Mouse (Mus musculus) hindbrain, embryonic 16.5 days (tissue): ENCODE results near the gene Nipal3. TPM values are rescaled to one million over a fixed set of nuclear protein-coding genes. Genes with fewer than 3 reads are reported as not detected.
A peak's percentile ranks its signal among the peaks of the same experiment; 100 is the strongest.

ENCODE experiments used
- ATAC-seq: fragments of 200-750 bp; cut with Nextera tagmentation; 2 replicates; pipeline ENCODE4 v1.8.0; 2017; ENCODE audit warnings: moderate TSS enrichment, moderate library complexity
- H3K27ac ChIP-seq: fragments of 300-500 bp; sonication (generic); 2 replicates; pipeline ENCODE4 v1.5.1; 2014; ENCODE audit warnings: low read depth, mild to moderate bottlenecking, control low read depth, low read length, moderate library complexity
- H3K27me3 ChIP-seq: fragments of 300-500 bp; sonication (generic); replicated peaks from 2 replicates; pipeline ENCODE4 v1.6.1; 2014; ENCODE audit warnings: low read length; ENCODE audit not compliant: control insufficient read depth, insufficient read depth
- H3K36me3 ChIP-seq: fragments of 300-500 bp; sonication (generic); 2 replicates; pipeline ENCODE4 v1.6.1; 2014; ENCODE audit warnings: mild to moderate bottlenecking, low read length, moderate library complexity, mixed read lengths; ENCODE audit not compliant: control insufficient read depth, insufficient read depth
- H3K4me1 ChIP-seq: fragments of 300-500 bp; sonication (generic); 2 replicates; pipeline ENCODE4 v1.6.1; 2014; ENCODE audit warnings: low read depth, low read length; ENCODE audit not compliant: control insufficient read depth, insufficient read depth
- H3K4me2 ChIP-seq: fragments of 300-500 bp; sonication (generic); 2 replicates; pipeline ENCODE4 v1.6.1; 2014; ENCODE audit warnings: mild to moderate bottlenecking, low read length, control low read depth, moderate library complexity
- H3K4me3 ChIP-seq: fragments of 300-500 bp; sonication (generic); 2 replicates; pipeline ENCODE4 v1.5.1; 2014; ENCODE audit warnings: mild to moderate bottlenecking, low read length, control low read depth, moderate library complexity
- H3K9ac ChIP-seq: fragments of 300-500 bp; sonication (generic); 2 replicates; pipeline ENCODE4 v1.6.1; 2014; ENCODE audit warnings: low read depth, mild to moderate bottlenecking, control low read depth, low read length, moderate library complexity
- H3K9me3 ChIP-seq: fragments of 300-500 bp; sonication (generic); 2 replicates; pipeline ENCODE4 v1.6.1; 2014; ENCODE audit warnings: mild to moderate bottlenecking, low read length, moderate library complexity; ENCODE audit not compliant: control insufficient read depth
- WGBS: fragments of 180-500 bp; shearing (Covaris S2); extraction: QIAGEN DNeasy Blood & Tissue Kit; methylation state at CpG from one replicate; pipeline ENCODE4 v1.1.7; 2014; 5-methylcytosine and 5-hydroxymethylcytosine counted together
- polyA plus RNA-seq: library from polyadenylated mRNA; unstranded; fragments of >200 nt; fragmentation: Nextera tagmentation; extraction: Ambion mirVana; gene quantifications from 2 replicates; pipeline ENCODE4 v1.2.1, GENCODE M21; 2015

Gene Nipal3
- polyA plus RNA-seq, 1 experiment from 2014 or later, result 10.7 TPM

- H3K4me1 ChIP-seq, result peaks cover 6% of the 10 kb centered on the region; the same call in 1 of the 2 replicates
- H3K36me3 ChIP-seq, result peaks cover 7% of the 10 kb centered on the region; the same call in 1 of the 2 replicates
- peak overlapping the region; percentile 91 for H3K4me2 ChIP-seq
- H3K27me3 ChIP-seq, result no peaks in the 10 kb centered on the region
- peak overlapping the region; percentile 69 for H3K27ac ChIP-seq
- peak overlapping the region; percentile 70 for H3K9ac ChIP-seq
- WGBS, result 2% methylated on average over 33 of the region's 33 CpGs
- no peaks in the 10 kb centered on the region for H3K9me3 ChIP-seq
- peak; percentile 5; the same call in 1 of the 2 replicates for ATAC-seq
- peak overlapping the region; percentile 79 for H3K4me3 ChIP-seq
Observed at GRCm38 (mm10) chr4:135493691-135494520, 932 bp downstream of the Nipal3 start.

- Histone ChIP-seq H3K4me2 (peak overlapping the region; percentile 91), H3K36me3 (peaks cover 7% of the 10 kb centered on the region; the same call in 1 of the 2 replicates), H3K9me3 (no peaks in the 10 kb centered on the region), H3K9ac (peak overlapping the region; percentile 70), H3K4me1 (peaks cover 6% of the 10 kb centered on the region; the same call in 1 of the 2 replicates), H3K27ac (no peak overlapping the region), H3K27me3 (no peaks in the 10 kb centered on the region), H3K4me3 (peak overlapping the region; percentile 79)
- WGBS, result 43% methylated on average over 4 of the region's 4 CpGs
- ATAC-seq, result no peak
Observed at GRCm38 (mm10) chr4:135493271-135493670, 1.6 kb downstream of the Nipal3 start.

- 94% methylated on average over 7 of the region's 7 CpGs for WGBS
- Histone ChIP-seq H3K27ac (no peak overlapping the region), H3K4me1 (peaks cover 4% of the 10 kb centered on the region; the same call in 1 of the 2 replicates), H3K27me3 (no peaks in the 10 kb centered on the region), H3K4me2 (no peak overlapping the region), H3K36me3 (peaks cover 7% of the 10 kb centered on the region; the same call in 1 of the 2 replicates), H3K4me3 (no peak overlapping the region), H3K9ac (no peak overlapping the region), H3K9me3 (no peaks in the 10 kb centered on the region)
- no peak for ATAC-seq
Observed at GRCm38 (mm10) chr4:135489256-135489655, 5.6 kb downstream of the Nipal3 start.

- Histone ChIP-seq H3K9ac (no peak overlapping the region), H3K9me3 (no peaks in the 10 kb centered on the region), H3K36me3 (peaks cover 7% of the 10 kb centered on the region; the same call in 1 of the 2 replicates), H3K27ac (no peak overlapping the region), H3K4me3 (no peak overlapping the region), H3K27me3 (no peaks in the 10 kb centered on the region), H3K4me1 (no peaks in the 10 kb centered on the region), H3K4me2 (no peak overlapping the region)
- 86% methylated on average over 11 of the region's 11 CpGs for WGBS
- no peak for ATAC-seq
Observed at GRCm38 (mm10) chr4:135486352-135486751, 8.5 kb downstream of the Nipal3 start.

- ATAC-seq, result no peak
- Histone ChIP-seq H3K36me3 (peaks cover 7% of the 10 kb centered on the region; the same call in 1 of the 2 replicates), H3K4me2 (no peak overlapping the region), H3K4me1 (no peaks in the 10 kb centered on the region), H3K9me3 (no peaks in the 10 kb centered on the region), H3K9ac (no peak overlapping the region), H3K27me3 (no peaks in the 10 kb centered on the region), H3K4me3 (no peak overlapping the region), H3K27ac (no peak overlapping the region)
- 60% methylated on average over 10 of the region's 10 CpGs for WGBS
Observed at GRCm38 (mm10) chr4:135485086-135485485, 9.8 kb downstream of the Nipal3 start.

GRCm38 (mm10) chr4:135480370-135480769, 14.5 kb downstream of the Nipal3 start:
- Histone ChIP-seq H3K4me1 (no peaks in the 10 kb centered on the region), H3K9ac (no peak overlapping the region), H3K27ac (no peak overlapping the region), H3K9me3 (no peaks in the 10 kb centered on the region), H3K27me3 (no peaks in the 10 kb centered on the region), H3K36me3 (peaks cover 5% of the 10 kb centered on the region; the same call in 1 of the 2 replicates), H3K4me2 (no peak overlapping the region), H3K4me3 (no peak overlapping the region)
- 76% methylated on average over 9 of the region's 9 CpGs for WGBS
- no peak for ATAC-seq

- no peak overlapping the region for H3K9ac ChIP-seq
- peaks cover 9% of the 10 kb centered on the region; the same call in 1 of the 2 replicates for H3K36me3 ChIP-seq
- no peaks in the 10 kb centered on the region for H3K4me1 ChIP-seq
- no peak for ATAC-seq
- 86% methylated on average over 10 of the region's 10 CpGs for WGBS
- no peak overlapping the region for H3K4me3 ChIP-seq
- H3K9me3 ChIP-seq, result no peaks in the 10 kb centered on the region
- H3K4me2 ChIP-seq, result no peak overlapping the region
- H3K27me3 ChIP-seq, result no peaks in the 10 kb centered on the region
- H3K27ac ChIP-seq, result no peak overlapping the region
Observed at GRCm38 (mm10) chr4:135477851-135478250, 17.0 kb downstream of the Nipal3 start.

- 90% methylated on average over 11 of the region's 11 CpGs for WGBS
- no peak for ATAC-seq
Observed at GRCm38 (mm10) chr4:135463406-135463805, 31.4 kb downstream of the Nipal3 start.

GRCm38 (mm10) chr4:135453572-135453971, 41.3 kb downstream of the Nipal3 start:
- Histone ChIP-seq H3K36me3 (no peaks in the 10 kb centered on the region), H3K9ac (no peak overlapping the region), H3K27ac (no peak overlapping the region), H3K4me2 (no peak overlapping the region), H3K27me3 (no peaks in the 10 kb centered on the region), H3K4me3 (no peak overlapping the region), H3K9me3 (no peaks in the 10 kb centered on the region), H3K4me1 (peaks cover 4% of the 10 kb centered on the region; the same call in 1 of the 2 replicates)
- 71% methylated on average over 12 of the region's 12 CpGs for WGBS
- no peak for ATAC-seq

More at GRCm38 (mm10) chr4:135463406-135463805, 31.4 kb downstream of the Nipal3 start:
- no peak overlapping the region for H3K4me2 ChIP-seq
- no peak overlapping the region for H3K4me3 ChIP-seq
- H3K27ac ChIP-seq, result no peak overlapping the region
- H3K9ac ChIP-seq, result no peak overlapping the region
- no peaks in the 10 kb centered on the region for H3K9me3 ChIP-seq
- no peaks in the 10 kb centered on the region for H3K27me3 ChIP-seq
- H3K36me3 ChIP-seq, result peaks cover 9% of the 10 kb centered on the region
- no peaks in the 10 kb centered on the region for H3K4me1 ChIP-seq
